Mouse (Mus musculus) inflammation-experienced regulatory T-cells (primary cell): ENCODE measurements around the gene Dnah11. TPM values are rescaled to one million over a fixed set of nuclear protein-coding genes. Genes with fewer than 3 reads are reported as not detected.

ENCODE experiments used
- polyA plus RNA-seq, 2 experiments: library from polyadenylated mRNA; unstranded; fragments of 100-300 nt; shearing (Covaris generic); gene quantifications; one replicate each; pipeline ENCODE4 v1.2.1; 2017

Gene Dnah11
- polyA plus RNA-seq, result 1 to 10 TPM; 1.1 to 1.8 TPM

GRCm38 (mm10) chr12:118198386-118199093 is at the start of gene Dnah11:
Dnah11 (minus strand) TSS chr12:118199043.

Other genes starting within 250 kb of the Dnah11 start
- gene Sp4, start 102.4 kb upstream of the Dnah11 start, polyA plus RNA-seq, result 10 to 100 TPM; 17.3 to 26.6 TPM